Mouse (Mus musculus): ENCODE results near the gene Baiap2l1.

DNA sequence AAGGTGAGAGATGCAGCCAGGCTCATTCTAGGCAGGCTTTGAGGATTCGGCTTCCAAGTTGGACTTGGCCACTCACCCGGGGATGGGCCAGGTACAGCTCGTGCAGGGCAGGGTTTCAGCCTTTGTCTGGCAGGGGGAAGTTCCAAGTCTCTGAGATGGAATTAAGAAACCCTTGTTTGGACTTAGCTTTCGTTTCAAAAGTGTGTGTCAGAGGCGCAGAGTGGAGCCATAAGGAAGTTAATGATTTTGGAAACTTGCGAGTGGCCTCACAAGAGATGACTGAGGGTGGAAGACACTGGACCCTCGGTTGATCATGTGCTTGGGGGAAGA lies 101.4 kb downstream of the Baiap2l1 start:
- no peak for TF ChIP-seq TCF3 (IDR thresholded peaks at IDR 0.05; ENCODE audit: insufficient read length, low read depth)
- TF ChIP-seq E2F4 (IDR thresholded peaks at IDR 0.05; ENCODE audit: insufficient read depth) = no peak
- TF ChIP-seq MYOG (IDR thresholded peaks at IDR 0.05; ENCODE audit: control insufficient read depth in 1 of 3, insufficient read depth in 1 of 3, insufficient read length in 2 of 3, low read depth in 2 of 3) = no peak
- no peak for TF ChIP-seq POLR2A (IDR thresholded peaks at IDR 0.05; ENCODE audit: insufficient read length, low read depth)
- TF ChIP-seq MYOD1 (IDR thresholded peaks at IDR 0.05; ENCODE audit: control insufficient read depth in 1 of 3, insufficient read length in 2 of 3, low read depth in 2 of 3) = no peak
- no peak for TF ChIP-seq MAX (IDR thresholded peaks at IDR 0.05; ENCODE audit: low read depth)

Data from myocyte (in vitro differentiated cells).